Comparison of ENCODE assay signal across 13 mouse cellular contexts in the genomic region with DNA sequence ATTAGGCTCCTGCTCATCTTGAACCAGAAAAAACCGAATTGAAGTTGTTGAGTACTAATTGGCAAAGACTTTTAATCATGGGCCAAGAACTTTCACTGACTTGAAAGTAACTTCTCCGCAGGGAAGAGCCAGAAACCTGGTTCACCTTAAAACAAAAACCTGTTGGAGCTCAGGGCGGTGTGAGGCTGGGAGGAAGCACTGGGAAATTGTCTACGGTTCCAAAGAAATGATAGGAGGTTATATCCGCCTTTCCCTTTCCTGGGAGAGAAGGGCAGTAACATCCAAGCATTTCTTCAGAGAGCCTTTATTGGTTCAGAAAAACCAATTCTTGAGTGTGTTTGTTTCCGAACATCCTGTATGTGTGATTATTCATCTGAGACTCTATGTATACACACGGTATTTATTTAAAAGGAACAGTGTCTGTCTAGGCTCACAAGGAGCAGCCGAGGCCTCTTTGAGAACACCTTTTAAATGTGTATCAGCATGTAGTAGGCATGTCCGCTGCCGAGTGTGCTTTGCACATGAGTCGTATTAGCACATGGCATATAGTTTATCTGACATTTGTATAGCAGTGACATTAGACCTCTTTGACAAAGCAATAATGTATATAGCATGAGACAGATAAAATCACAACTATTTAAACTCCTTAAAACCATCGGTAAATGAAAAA.
"Had no signal": no experiment of that assay in that cellular context is flagged by ENCODE, and none has a peak within 500 bp of the region (broad histone marks: within the 10 kb centered on the region; RNA-seq: fewer than 3 reads in every experiment).

No protein-coding gene starts in this region.

- DNase-seq: liver, postnatal 0 days; right cerebral cortex, postnatal 14 days; thymus, adult 2 months; thymus, postnatal 25 days; thymus, postnatal 4 days had no signal

- H3K9ac ChIP-seq: liver, embryonic 15.5 days; liver, postnatal 0 days; lung, embryonic 15.5 days; midbrain, embryonic 13.5 days; neural tube, embryonic 12.5 days; stomach, embryonic 15.5 days had no signal

- H3K27ac ChIP-seq: liver, embryonic 15.5 days; lung, embryonic 15.5 days; macrophage; midbrain, embryonic 13.5 days; neural tube, embryonic 12.5 days; stomach, embryonic 15.5 days; stomach, postnatal 0 days had no signal

- H3K27me3 ChIP-seq: liver, embryonic 15.5 days; lung, embryonic 15.5 days; megakaryocyte, embryonic 14.5 days; stomach, embryonic 15.5 days had no signal

- H3K4me2 ChIP-seq: liver, embryonic 15.5 days; lung, embryonic 15.5 days; midbrain, embryonic 13.5 days; neural tube, embryonic 12.5 days; stomach, embryonic 15.5 days had no signal

- H3K4me1 ChIP-seq: liver, embryonic 15.5 days; lung, embryonic 15.5 days; stomach, embryonic 15.5 days had no signal

- H3K9me3 ChIP-seq: liver, embryonic 15.5 days; lung, embryonic 15.5 days; megakaryocyte, embryonic 14.5 days; neural tube, embryonic 12.5 days; stomach, embryonic 15.5 days had no signal

- ATAC-seq: liver, postnatal 0 days had no signal

- H3K4me3 ChIP-seq: liver, embryonic 15.5 days; lung, embryonic 15.5 days; megakaryocyte, embryonic 14.5 days; midbrain, embryonic 13.5 days; neural tube, embryonic 12.5 days; stomach, embryonic 15.5 days had no signal
